Mouse (Mus musculus) forebrain, embryonic 15.5 days (tissue): ENCODE data around the gene Ttc30a1. TPM values are rescaled to one million over a fixed set of nuclear protein-coding genes. Genes with fewer than 3 reads are reported as not detected.
"Not testable (repeated sequence)": the region's sequence is repeated elsewhere in the genome, so short reads cannot be mapped to it uniquely, and the experiment has no call there.

Experiments
- ATAC-seq: fragments of 200-750 bp; cut with Nextera tagmentation; replicated peaks from 2 replicates; pipeline ENCODE4 v1.8.0; 2017; ENCODE audit warnings: mild to moderate bottlenecking, moderate TSS enrichment, moderate library complexity
- H3K27ac ChIP-seq: fragments of 300-500 bp; sonication (generic); replicated peaks from 2 replicates; pipeline ENCODE4 v1.5.1; 2015; ENCODE audit warnings: mild to moderate bottlenecking, inconsistent platforms
- H3K27me3 ChIP-seq: fragments of 300-500 bp; sonication (generic); 2 replicates; pipeline ENCODE4 v1.6.1; 2015; ENCODE audit warnings: inconsistent platforms
- H3K36me3 ChIP-seq: fragments of 300-500 bp; sonication (generic); 2 replicates; pipeline ENCODE4 v1.6.1; 2015; ENCODE audit warnings: mild to moderate bottlenecking, inconsistent platforms
- H3K4me1 ChIP-seq: fragments of 300-500 bp; sonication (generic); 2 replicates; pipeline ENCODE4 v1.6.1; 2015; ENCODE audit warnings: inconsistent platforms
- H3K4me2 ChIP-seq: fragments of 300-500 bp; sonication (generic); replicated peaks from 2 replicates; pipeline ENCODE4 v1.6.1; 2015; ENCODE audit warnings: mild to moderate bottlenecking, inconsistent platforms
- H3K4me3 ChIP-seq: fragments of 300-500 bp; sonication (generic); 2 replicates; pipeline ENCODE4 v1.5.1; 2015; ENCODE audit warnings: mild to moderate bottlenecking, inconsistent platforms
- H3K9ac ChIP-seq: fragments of 300-500 bp; sonication (generic); replicated peaks from 2 replicates; pipeline ENCODE4 v1.6.1; 2015; ENCODE audit warnings: mild to moderate bottlenecking, inconsistent platforms
- H3K9me3 ChIP-seq: fragments of 300-500 bp; sonication (generic); 2 replicates; pipeline ENCODE4 v1.6.1; 2016; ENCODE audit warnings: inconsistent platforms
- WGBS: fragments of 180-500 bp; shearing (Covaris S2); methylation state at CpG from one replicate; pipeline ENCODE4 v1.1.7; 2015; ENCODE audit warnings: mixed read lengths; 5-methylcytosine and 5-hydroxymethylcytosine counted together
- polyA plus RNA-seq: library from polyadenylated mRNA; unstranded; fragments of >200 nt; fragmentation: Nextera tagmentation; extraction: Ambion mirVana; gene quantifications from 2 replicates; pipeline ENCODE4 v1.2.1, GENCODE M21; 2015

Gene Ttc30a1
- polyA plus RNA-seq, 1 experiment from 2014 or later = 8.4 TPM

DNA sequence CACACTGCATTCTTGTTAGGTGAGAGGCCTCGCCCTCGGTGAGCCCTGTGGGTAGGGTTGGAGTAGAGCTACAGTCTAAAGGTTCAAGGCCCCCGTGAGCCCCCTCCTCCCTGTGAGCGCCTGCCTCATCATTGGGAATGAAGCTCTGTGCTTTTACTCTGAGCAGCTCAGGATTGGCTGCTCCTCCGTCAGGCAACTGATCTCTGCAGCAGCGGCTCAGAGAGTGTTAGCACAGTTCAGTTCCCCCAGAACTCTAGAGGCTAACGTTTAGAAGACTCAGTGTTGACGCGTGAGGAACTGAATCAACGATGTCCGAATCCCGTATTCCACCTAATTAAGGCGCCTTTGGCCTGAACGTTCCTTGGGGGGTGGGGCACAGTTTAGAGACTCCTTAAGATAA, 26.1 kb downstream of the Ttc30a1 start:
- Histone ChIP-seq H3K4me3 (no peak overlapping the region), H3K4me1 (peaks cover 22% of the 10 kb centered on the region), H3K36me3 (no peaks in the 10 kb centered on the region), H3K9ac (no peak overlapping the region), H3K4me2 (no peak overlapping the region), H3K9me3 (no peaks in the 10 kb centered on the region), H3K27me3 (no peaks in the 10 kb centered on the region), H3K27ac (no peak overlapping the region)
- 49% methylated on average over 14 of the region's 14 CpGs for WGBS
- ATAC-seq = no peak

DNA sequence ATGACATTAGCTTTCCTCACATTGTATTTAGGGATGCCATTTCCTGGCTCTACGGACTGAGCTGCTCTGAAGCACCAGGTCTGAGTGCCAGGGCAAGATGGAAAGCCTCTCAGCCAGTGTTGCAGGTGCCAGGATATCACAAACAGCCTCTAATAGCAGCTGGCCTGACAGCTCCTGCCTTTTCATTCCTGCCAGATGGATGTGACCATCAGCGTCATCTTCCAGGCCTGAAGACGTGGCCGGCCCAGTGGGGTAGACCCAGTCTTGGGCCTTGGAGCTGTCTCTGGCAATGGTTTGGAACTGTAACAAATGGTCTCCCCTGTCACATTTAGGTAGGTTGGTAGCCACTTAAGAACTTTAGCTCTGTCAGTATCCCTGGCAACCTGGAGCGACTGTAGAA, 28.4 kb downstream of the Ttc30a1 start:
- no peak for ATAC-seq
- Histone ChIP-seq H3K4me2 (no peak overlapping the region), H3K4me1 (no peaks in the 10 kb centered on the region), H3K4me3 (no peak overlapping the region), H3K27me3 (no peaks in the 10 kb centered on the region), H3K27ac (no peak overlapping the region), H3K9ac (no peak overlapping the region), H3K36me3 (no peaks in the 10 kb centered on the region), H3K9me3 (no peaks in the 10 kb centered on the region)
- 89% methylated on average over 5 of the region's 5 CpGs for WGBS

DNA sequence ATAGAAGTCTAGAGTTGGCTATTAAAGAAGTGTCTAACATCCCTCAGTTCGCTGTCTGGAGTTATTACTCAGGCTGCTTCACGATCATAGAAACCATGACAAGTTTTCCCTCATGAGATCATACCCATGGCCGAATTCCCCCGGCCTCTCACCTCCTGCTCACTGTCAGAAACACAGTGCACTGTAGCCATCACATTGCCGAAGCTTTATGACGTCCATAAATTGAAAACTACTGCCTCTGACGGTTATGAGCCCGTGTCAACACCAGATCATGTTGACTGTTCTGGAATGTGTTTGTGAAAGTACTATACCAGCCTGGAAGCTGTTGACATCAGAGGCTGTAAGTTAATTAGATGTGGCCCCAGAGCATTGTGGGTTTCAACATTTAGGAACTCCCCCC, 31.1 kb downstream of the Ttc30a1 start:
- WGBS = 93% methylated on average over 8 of the region's 8 CpGs
- no peaks in the 10 kb centered on the region for H3K9me3 ChIP-seq

DNA sequence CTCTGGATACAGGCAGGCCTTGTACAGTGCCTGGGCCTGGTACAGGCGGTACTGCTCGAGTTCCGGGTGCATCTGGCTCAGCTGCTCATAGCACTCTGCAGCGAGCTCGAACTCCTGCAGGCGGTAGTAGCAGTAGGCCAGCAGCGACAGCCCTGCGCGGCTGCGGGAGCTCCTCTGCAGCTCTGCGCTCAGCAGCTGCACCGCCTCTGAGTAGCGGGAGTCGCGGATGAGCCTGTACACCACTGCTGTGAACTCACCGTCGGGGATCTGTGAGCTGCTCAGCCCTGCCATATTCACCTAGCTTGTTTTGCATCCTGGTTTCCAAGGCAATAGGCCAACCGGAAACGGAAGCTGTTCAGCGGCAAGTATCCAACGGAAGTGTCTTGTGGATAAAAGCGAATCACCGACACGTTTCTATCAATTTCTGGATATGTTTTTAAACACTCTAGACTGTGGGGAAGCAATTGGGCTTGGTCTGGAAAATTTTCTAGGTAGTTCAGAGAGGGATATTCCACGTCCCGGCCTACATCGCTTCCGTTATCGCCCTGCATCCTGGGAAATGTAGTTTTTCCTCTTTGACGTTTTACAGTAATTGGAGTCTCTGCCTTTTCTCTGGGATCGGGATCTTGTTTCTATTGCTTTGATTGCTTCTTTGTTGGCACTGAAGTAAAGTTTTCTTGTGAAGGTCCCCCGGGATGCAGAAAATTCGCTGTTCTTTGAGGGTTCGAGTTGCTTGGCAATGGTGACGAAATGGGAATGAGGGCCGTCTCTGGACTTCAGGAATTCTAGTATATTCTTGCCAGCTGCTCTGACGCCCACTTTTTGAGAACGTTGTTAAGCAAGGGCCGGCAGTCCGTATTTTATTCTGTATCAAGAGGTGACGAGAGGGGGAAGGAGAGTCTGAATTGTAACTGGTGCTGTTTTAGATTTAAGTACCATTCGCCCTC, 43.4 kb downstream of the Ttc30a1 start, which contains the start of gene Ttc30b:
Gene Ttc30b, minus strand, starts transcription at position 469 of the 947 bp plus-strand sequence.
- no peaks in the 10 kb centered on the region for H3K27me3 ChIP-seq
- H3K4me3 ChIP-seq = peak within 1 kb of the TSS; percentile 60
- peak within 1 kb of the TSS; percentile 91 for H3K27ac ChIP-seq
- no peaks in the 10 kb centered on the region for H3K9me3 ChIP-seq
- WGBS = 3% methylated on average over 42 of the region's 42 CpGs
- H3K4me2 ChIP-seq = peak within 1 kb of the TSS; percentile 53
- peak within 1 kb of the TSS; percentile 62 for H3K9ac ChIP-seq
- peaks cover 7% of the 10 kb centered on the region for H3K4me1 ChIP-seq
- ATAC-seq = peak; percentile 94
- H3K36me3 ChIP-seq = no peaks in the 10 kb centered on the region

More for the DNA sequence above, 31.1 kb downstream of the Ttc30a1 start:
- no peaks in the 10 kb centered on the region for H3K4me1 ChIP-seq
- no peak overlapping the region for H3K4me3 ChIP-seq
- ATAC-seq = no peak
- H3K4me2 ChIP-seq = no peak overlapping the region
- H3K27me3 ChIP-seq = no peaks in the 10 kb centered on the region
- no peak overlapping the region for H3K9ac ChIP-seq
- H3K36me3 ChIP-seq = no peaks in the 10 kb centered on the region
- no peak overlapping the region for H3K27ac ChIP-seq

DNA sequence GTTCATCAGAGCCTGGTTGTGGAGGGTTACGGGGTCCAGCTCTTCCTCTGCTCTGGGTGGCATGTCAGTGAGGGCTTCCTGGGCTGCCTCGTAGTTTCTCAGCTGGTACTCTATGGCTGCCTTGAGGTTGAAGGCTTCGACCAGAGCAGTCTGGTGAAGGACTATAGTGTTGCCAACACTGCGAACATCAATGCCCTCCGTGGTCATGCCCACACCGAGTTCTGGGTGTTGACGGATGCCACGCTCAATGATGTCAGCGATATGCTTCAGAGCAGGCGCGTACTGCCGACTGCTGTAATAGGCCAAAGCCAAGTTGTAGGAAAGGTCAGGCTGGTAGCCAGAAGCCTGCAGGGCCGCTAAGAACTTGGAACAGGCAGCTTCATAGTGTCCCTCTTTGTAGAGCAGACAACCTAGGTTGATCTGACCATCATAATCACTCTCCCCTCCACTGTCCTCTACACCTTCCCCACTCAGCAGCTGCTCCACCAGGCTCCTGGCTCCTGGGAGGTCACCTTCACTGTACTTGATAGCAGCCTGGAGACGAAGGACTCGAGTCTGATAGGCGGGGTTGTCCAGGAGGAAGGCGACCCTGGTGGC, 44.1 kb downstream of the Ttc30a1 start:
- WGBS = 71% methylated on average over 16 of the region's 17 CpGs
- Histone ChIP-seq H3K4me2 (peak overlapping the region; percentile 53), H3K27ac (peak overlapping the region; percentile 91; the same call in 1 of the 2 replicates), H3K9ac (peak overlapping the region; percentile 62), H3K4me3 (peak overlapping the region; percentile 60)
- H3K27me3 ChIP-seq, H3K4me1 ChIP-seq, ATAC-seq, H3K36me3 ChIP-seq, H3K9me3 ChIP-seq: not testable (repeated sequence)

DNA sequence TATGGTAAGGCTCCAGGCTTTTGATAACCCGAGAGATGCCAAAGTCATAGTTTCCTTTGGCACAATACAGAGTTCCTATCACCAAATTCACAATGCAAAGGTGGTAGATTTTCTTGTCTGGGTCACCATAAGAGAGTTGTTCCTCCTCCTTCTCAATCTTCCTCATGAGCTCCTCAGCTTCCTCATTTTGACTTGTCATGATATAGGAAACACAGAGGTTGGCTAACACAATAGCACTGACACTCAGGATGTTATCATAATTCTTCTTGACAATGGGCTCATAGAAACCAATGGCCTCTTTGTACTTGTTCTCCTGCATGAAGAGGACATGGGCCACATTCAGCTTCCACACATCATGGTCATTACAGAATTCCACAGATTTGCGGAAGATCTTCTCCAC, 45.1 kb downstream of the Ttc30a1 start:
- H3K9me3 ChIP-seq, H3K36me3 ChIP-seq, ATAC-seq, H3K4me2 ChIP-seq, H3K4me1 ChIP-seq, H3K27ac ChIP-seq, H3K27me3 ChIP-seq, H3K9ac ChIP-seq, H3K4me3 ChIP-seq: not testable (repeated sequence)
- WGBS = 93% methylated on average over 2 of the region's 2 CpGs

DNA sequence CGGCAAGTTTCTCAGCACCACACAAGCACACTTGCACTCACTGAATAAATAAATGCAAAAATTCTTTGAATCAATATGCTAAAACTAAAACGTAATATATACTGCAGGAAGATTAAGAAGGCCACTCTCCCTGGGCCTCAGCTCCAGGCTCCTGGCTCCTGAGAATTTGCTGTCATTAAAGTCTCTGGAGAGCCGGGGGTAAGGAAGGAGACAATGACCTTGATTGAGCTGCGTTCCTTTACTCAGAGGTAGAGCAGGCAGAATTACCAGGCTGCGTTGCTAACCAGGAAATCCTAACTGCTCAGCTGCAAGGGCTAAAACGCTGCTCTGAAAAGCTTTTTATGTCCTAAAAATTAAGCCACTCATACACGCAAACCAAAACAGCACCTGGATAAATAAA, 48.2 kb downstream of the Ttc30a1 start:
- H3K4me1 ChIP-seq = peaks cover 9% of the 10 kb centered on the region; the same call in 1 of the 2 replicates
- no peaks in the 10 kb centered on the region for H3K36me3 ChIP-seq
- H3K4me3 ChIP-seq = no peak overlapping the region
- no peak overlapping the region for H3K4me2 ChIP-seq
- no peaks in the 10 kb centered on the region for H3K27me3 ChIP-seq
- no peak overlapping the region for H3K9ac ChIP-seq
- 53% methylated on average over 7 of the region's 7 CpGs for WGBS
- H3K9me3 ChIP-seq = no peaks in the 10 kb centered on the region
- no peak for ATAC-seq
- no peak overlapping the region for H3K27ac ChIP-seq

DNA sequence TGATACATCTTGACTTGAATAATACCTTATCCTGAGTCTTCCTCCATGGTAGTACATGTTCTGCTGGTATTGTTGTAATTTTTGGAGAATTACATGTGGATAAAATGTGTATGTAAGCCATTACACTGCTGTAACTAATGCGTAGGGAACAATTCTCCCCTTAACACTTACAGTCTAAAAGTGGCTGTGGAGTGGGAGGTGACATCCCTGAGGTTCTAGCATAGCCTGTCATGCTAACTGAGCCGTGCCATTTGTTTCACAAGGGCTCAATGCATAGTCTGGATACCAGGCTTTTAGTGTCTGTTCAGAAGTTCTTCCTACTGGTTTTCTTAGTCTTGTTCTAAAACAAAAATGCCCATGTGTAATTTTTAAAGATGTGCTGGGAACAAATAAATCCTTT, 50.8 kb downstream of the Ttc30a1 start:
- H3K9me3 ChIP-seq = no peaks in the 10 kb centered on the region
- H3K27me3 ChIP-seq = no peaks in the 10 kb centered on the region
- H3K4me1 ChIP-seq = 0 out of 2 replicates have a peak, but pooled peaks cover 5% of the 10 kb centered on the region
- WGBS = 92% methylated on average over 2 of the region's 2 CpGs
- H3K4me2 ChIP-seq = no peak overlapping the region
- no peak overlapping the region for H3K9ac ChIP-seq
- no peak overlapping the region for H3K27ac ChIP-seq
- no peaks in the 10 kb centered on the region for H3K36me3 ChIP-seq
- no peak overlapping the region for H3K4me3 ChIP-seq
- ATAC-seq = no peak

DNA sequence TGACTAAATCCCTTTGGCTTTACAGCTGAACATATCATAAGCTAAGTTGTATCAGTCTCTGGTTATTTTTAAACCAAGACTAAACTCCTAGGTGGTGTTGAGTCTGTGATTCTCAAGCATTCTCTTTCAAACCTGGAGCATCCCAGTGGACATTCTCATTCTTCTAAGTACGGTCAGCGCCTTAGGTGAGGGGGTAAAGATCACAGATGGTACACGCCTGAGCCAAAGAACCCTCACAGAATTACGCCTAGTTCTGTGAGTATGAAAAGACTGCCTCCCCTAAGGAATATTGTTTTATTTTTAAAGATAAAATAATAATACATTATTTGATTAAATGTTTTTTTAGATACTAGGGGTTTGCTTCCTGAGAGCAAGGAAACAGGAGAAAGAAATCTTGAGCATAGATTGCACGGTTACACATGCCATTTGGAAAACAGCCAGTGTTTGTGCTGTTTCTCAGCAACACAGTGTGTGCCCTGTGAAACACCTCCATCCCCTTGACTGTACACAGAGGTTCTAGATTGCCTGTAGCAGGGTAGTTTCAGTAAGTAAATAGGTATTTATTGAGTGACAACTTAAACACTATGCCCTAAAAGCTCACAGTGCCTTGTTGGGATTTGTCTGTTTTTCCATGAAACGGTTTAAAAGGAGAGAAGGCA, 51.9 kb downstream of the Ttc30a1 start:
- Histone ChIP-seq H3K9ac (no peak overlapping the region), H3K4me3 (no peak overlapping the region), H3K9me3 (no peaks in the 10 kb centered on the region), H3K27ac (0 out of 2 replicates have a peak overlapping the region, but pooled peaks have one; percentile 28), H3K36me3 (no peaks in the 10 kb centered on the region), H3K4me2 (no peak overlapping the region), H3K4me1 (0 out of 2 replicates have a peak, but pooled peaks cover 5% of the 10 kb centered on the region), H3K27me3 (no peaks in the 10 kb centered on the region)
- no peak for ATAC-seq
- WGBS = 87% methylated on average over 6 of the region's 6 CpGs

DNA sequence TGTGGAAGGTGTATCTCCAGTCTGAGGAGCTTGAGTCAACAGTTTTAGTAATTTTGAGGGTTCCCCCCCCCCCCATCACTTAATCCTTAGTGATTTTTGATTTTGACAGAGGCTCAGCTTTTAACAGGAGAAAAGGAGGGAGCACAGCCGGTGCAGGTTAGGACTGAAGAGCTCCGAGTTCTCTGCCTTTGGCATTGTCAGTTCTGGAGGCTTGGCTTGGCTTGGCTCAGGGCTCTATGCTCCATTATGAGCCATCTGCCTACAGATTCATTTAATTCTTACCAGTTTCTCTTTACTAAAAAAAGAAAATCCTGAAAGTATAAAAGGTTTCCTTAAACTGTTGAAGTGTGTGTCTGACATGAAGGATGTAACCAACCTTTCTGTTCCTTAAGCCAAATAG, 52.6 kb downstream of the Ttc30a1 start:
- no peak for ATAC-seq

More for the DNA sequence above, 52.6 kb downstream of the Ttc30a1 start:
- H3K27me3 ChIP-seq = no peaks in the 10 kb centered on the region
- 76% methylated on average over 2 of the region's 2 CpGs for WGBS
- H3K4me2 ChIP-seq = no peak overlapping the region
- no peaks in the 10 kb centered on the region for H3K36me3 ChIP-seq
- H3K9me3 ChIP-seq = no peaks in the 10 kb centered on the region
- no peak overlapping the region for H3K9ac ChIP-seq
- H3K4me3 ChIP-seq = no peak overlapping the region
- H3K4me1 ChIP-seq = peaks cover 9% of the 10 kb centered on the region; the same call in 1 of the 2 replicates
- peak overlapping the region; percentile 62 for H3K27ac ChIP-seq
